Mouse (Mus musculus) lung, postnatal 0 days (tissue): ENCODE measurements around the gene Tsc2.

Source experiments
- CTCF ChIP-seq: IDR thresholded peaks from 2 replicates; pipeline ENCODE4 v1.5.1; 2016; ENCODE audit warnings: antibody characterized with exemption, mild to moderate bottlenecking
- EP300 ChIP-seq: IDR thresholded peaks from 2 replicates; pipeline ENCODE4 v1.6.1; 2016; ENCODE audit warnings: antibody characterized with exemption, mild to moderate bottlenecking, control low read depth

- TF ChIP-seq CTCF (no peak), EP300 (no peak)
Observed at GRCm38 (mm10) chr17:24557091-24557490, 75.3 kb downstream of the Tsc2 start.
